Mouse (Mus musculus) neutrophil, adult 59 days (primary cell): Measurements from ENCODE around the gene Morn4. TPM values are rescaled to one million over a fixed set of nuclear protein-coding genes. Genes with fewer than 3 reads are reported as not detected.

Experiments
- total RNA-seq, 2 experiments: library from RNA; stranded (reverse); gene quantifications; 1 replicate in 1 of 2; 2 replicates in 1 of 2; pipeline ENCODE4 v1.2.4; 2023

Gene Morn4
- not detected for total RNA-seq

GRCm38 (mm10) chr19:42086166-42086565 lies at the start of gene Morn4:
Gene Morn4, minus strand, starts transcription at chr19:42086357.

GRCm38 (mm10) chr19:42128787-42129508 lies 42.8 kb upstream of the Morn4 start, which contains the start of gene Avpi1:
Gene Avpi1, minus strand, starts transcription at chr19:42129059.

GRCm38 (mm10) chr19:42089748-42090595 lies 3.8 kb upstream of the Morn4 start, which contains the start of gene Pi4k2a:
Gene Pi4k2a, plus strand, starts transcription at chr19:42090470.

GRCm38 (mm10) chr19:42051948-42052347 lies 34.2 kb downstream of the Morn4 start, which contains the start of gene 4933411K16Rik:
Gene 4933411K16Rik, plus strand, starts transcription at chr19:42052248.

GRCm38 (mm10) chr19:42045269-42046102 lies 40.7 kb downstream of the Morn4 start, which contains the start of gene Hoga1:
Gene Hoga1, plus strand, starts transcription at chr19:42045610.

GRCm38 (mm10) chr19:42035456-42036248 lies 50.5 kb downstream of the Morn4 start, which contains the start of gene Ankrd2:
Gene Ankrd2, plus strand, starts transcription at chr19:42036000.

Other genes starting within 250 kb of the Morn4 start
- gene Frat2, start 238.2 kb downstream of the Morn4 start, total RNA-seq, result 10 to 100 TPM; 47.9 to 48.6 TPM
- 10 to 100 TPM; 11.7 to 12.0 TPM for gene Rrp12, start 190.2 kb downstream of the Morn4 start, total RNA-seq
- 100 to 1,000 TPM; 335 to 350 TPM for gene Pgam1, start 174.4 kb downstream of the Morn4 start, total RNA-seq
- 10 to 100 TPM; 12.7 to 15.1 TPM for gene Exosc1, start 152.9 kb downstream of the Morn4 start, total RNA-seq
- 10 to 100 TPM; 31.4 to 34.2 TPM for gene Zdhhc16, start 152.9 kb downstream of the Morn4 start, total RNA-seq
- 10 to 100 TPM; 33.8 to 41.6 TPM for gene Mms19, start 105.2 kb downstream of the Morn4 start, total RNA-seq
- 10 to 100 TPM; 32.2 to 38.0 TPM for gene Ubtd1, start 104.6 kb downstream of the Morn4 start, total RNA-seq
- gene Ankrd2, start 50.4 kb downstream of the Morn4 start, total RNA-seq, result under 1 TPM in 1 of 2 experiments, not detected in 1; 0.33 TPM
- not detected for gene Hoga1, start 40.7 kb downstream of the Morn4 start, total RNA-seq
- gene 4933411K16Rik, start 34.1 kb downstream of the Morn4 start, total RNA-seq, result not detected
- 10 to 100 TPM; 37.7 to 39.8 TPM for gene Pi4k2a, start 4.1 kb upstream of the Morn4 start, total RNA-seq
- gene Avpi1, start 42.7 kb upstream of the Morn4 start, total RNA-seq, result 1 to 10 TPM in 1 of 2 experiments, under 1 TPM in 1; 0.99 to 1.3 TPM
- 10 to 100 TPM; 14.1 to 15.0 TPM for gene Marveld1, start 61.0 kb upstream of the Morn4 start, total RNA-seq
- 10 to 100 TPM; 74.3 to 87.5 TPM for gene Zfyve27, start 77.6 kb upstream of the Morn4 start, total RNA-seq
- not detected for gene Sfrp5, start 115.9 kb upstream of the Morn4 start, total RNA-seq
- not detected for gene Golga7b, start 161.2 kb upstream of the Morn4 start, total RNA-seq